Mouse (Mus musculus) left cerebral cortex, postnatal 4 days (tissue): ENCODE measurements around the gene Ctps. TPM values are rescaled to one million over a fixed set of nuclear protein-coding genes. Genes with fewer than 3 reads are reported as not detected.

Experiments
- total RNA-seq, 2 experiments: library from RNA; stranded (reverse); gene quantifications; 2 replicates each; pipeline ENCODE4 v1.2.3; 2021

The Ctps gene
- total RNA-seq, 2 experiments from 2014 or later, result 72.0 to 72.1 TPM

Other genes starting within 250 kb of the Ctps start
- 100 to 1,000 TPM; 126 to 134 TPM for gene Scmh1, start 165.0 kb downstream of the Ctps start, total RNA-seq
- gene Slfnl1, start 38.0 kb downstream of the Ctps start, total RNA-seq, result under 1 TPM; 0.56 to 0.66 TPM
- gene Gm8439, start 18.5 kb upstream of the Ctps start, total RNA-seq, result not detected
- 1 to 10 TPM; 2.9 to 3.5 TPM for gene Cited4, start 96.3 kb upstream of the Ctps start, total RNA-seq
- 10 to 100 TPM; 19.6 to 21.1 TPM for gene Kcnq4, start 178.3 kb upstream of the Ctps start, total RNA-seq